Mouse (Mus musculus): ENCODE results near the gene Hist1h2ba.
A peak's percentile ranks its signal among the peaks of the same experiment; 100 is the strongest.

Gene Hist1h2ba

GRCm38 (mm10) chr13:23933421-23934210 is at the start of gene Hist1h2ba:
TSS of gene Hist1h2ba (minus strand) at chr13:23934156.
- DNase-seq (ENCODE audit: low read depth), result no peak

GRCm38 (mm10) chr13:23972271-23972670 is 38.3 kb upstream of the Hist1h2ba start:
- no peak for DNase-seq (ENCODE audit: low read depth)

DNA sequence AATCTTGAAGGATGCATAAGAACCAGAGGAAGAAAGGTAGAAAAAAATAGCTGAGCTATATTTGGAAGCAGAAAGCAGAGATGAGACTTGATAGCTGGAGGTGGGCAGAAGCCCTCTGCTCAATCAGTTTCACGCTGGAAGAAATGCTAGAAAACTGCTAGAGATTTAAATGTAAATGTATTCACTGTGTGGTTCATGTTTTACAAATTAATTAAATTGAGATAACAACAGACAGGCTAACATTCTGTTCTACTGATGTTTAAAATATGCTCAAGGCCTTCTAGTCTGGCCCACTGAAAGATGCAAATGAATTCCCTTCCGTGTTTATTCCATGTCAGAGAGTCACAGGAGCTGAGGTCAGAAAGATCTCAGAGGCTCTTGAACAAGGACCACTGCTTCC is 37.9 kb upstream of the Hist1h2ba start:
- no peak for DNase-seq (ENCODE audit: low read depth)

GRCm38 (mm10) chr13:23964909-23965308 is 31.0 kb upstream of the Hist1h2ba start:
- DNase-seq (ENCODE audit: low read depth), result no peak

- DNase-seq (ENCODE audit: low read depth), result no peak
Measured at GRCm38 (mm10) chr13:23959776-23960175, 25.8 kb upstream of the Hist1h2ba start.

GRCm38 (mm10) chr13:23950928-23951327 is 17.0 kb upstream of the Hist1h2ba start:
- peak; percentile 1 for DNase-seq (ENCODE audit: low read depth)

DNA sequence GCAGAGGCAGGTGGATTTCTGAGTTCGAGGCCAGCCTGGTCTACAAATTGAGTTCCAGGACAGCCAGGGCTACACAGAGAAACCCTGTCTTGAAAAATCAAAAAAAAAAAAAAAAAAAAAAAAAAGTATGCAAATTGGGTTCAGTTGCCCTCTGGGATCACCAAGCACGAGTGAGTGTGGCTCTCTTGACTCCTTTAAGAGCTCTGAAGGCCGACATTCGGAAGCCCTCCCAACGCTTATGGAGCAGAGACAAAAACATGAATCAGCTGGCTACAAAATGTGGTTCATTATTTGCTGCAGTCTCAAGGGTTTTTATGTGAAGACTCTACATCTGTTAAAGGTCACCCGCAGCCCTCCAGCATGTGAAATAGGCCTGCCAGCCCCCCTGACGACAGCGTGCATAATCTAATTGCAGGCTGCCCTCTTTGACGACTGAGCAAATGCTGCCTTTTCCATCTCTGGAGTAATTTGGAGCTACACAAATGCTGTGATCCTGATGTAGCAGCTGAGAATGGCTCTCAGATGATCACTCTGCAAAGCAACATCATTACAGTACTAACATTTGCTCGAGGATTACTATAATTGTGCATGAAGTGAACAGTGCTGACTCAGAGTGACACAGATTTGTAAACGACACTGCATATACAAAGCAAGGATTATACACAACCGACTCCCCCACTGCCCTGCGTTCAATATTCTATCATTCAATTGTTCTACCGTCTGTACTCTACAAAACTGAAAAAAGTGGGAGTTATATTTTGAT is 15.7 kb upstream of the Hist1h2ba start:
- no peak for DNase-seq (ENCODE audit: low read depth)

DNA sequence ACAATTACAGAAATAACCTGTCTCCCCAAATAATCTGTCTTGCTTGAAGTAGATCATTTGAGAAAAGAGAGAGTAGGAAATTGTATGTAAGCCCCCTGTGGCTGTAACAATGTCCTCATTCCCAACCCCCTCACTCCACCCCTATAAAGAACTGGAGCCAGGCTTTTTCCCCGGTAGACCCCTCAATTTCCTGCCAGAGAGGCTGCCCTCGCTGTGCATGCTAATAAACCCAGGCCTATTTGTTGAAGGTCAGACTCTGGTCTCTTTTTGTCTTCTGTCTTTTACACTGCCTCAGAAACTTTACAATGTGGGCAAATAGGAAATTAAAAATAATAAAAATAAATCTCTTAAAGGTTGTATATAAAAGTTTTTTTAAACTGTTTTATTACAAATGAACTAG is 12.3 kb upstream of the Hist1h2ba start:
- DNase-seq (ENCODE audit: low read depth), result no peak

DNA sequence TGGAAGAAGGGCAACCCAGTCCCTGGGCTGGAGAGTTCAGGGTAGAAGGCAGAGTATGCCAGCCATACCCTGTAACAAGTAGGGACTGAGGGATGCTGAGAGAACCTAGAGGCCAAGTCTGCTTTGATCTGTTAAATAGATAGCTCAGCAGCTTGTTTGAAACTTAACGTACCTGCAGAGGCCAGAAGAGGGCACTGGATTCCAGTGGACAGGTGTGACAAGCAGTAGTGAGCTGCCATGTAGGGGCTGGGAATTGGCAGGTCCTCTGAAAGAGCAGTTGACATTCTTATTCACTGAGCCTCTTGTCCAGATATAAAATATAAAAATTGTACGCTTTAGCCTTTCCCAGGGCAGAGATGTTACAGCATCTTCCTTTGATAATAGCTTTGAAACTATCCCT is 8.9 kb upstream of the Hist1h2ba start:
- DNase-seq (ENCODE audit: low read depth), result no peak

DNA sequence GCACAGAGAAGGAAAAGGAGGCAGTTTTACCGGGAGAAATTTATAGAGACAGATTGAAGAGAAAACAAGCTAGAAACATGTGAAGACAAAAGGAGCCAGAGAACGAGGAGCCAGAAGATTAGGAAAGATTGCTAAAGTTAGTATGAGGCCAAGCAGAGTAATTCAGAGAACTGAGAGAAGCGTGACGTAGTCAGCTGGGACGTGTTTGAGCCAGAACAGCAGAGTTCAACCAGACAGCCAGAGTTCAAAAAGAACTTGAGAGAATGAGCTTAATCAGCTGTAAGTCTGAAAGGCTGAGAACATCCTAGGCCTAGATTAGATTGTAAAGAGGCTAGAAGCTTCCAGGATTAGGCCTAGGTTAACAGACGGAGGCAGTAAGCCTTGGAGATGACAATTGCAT is 6.3 kb upstream of the Hist1h2ba start:
- no peak for DNase-seq (ENCODE audit: low read depth)

GRCm38 (mm10) chr13:23938699-23939098 is 4.7 kb upstream of the Hist1h2ba start:
- no peak for DNase-seq (ENCODE audit: low read depth)

- DNase-seq (ENCODE audit: low read depth), result no peak
Measured at GRCm38 (mm10) chr13:23934211-23934520, 210 bp upstream of the Hist1h2ba start, which contains the start of gene Hist1h2aa. TSS of gene Hist1h2aa (plus strand) at chr13:23934462.

- DNase-seq (ENCODE audit: low read depth), result no peak
Measured at GRCm38 (mm10) chr13:23930904-23931303, 3.1 kb downstream of the Hist1h2ba start.

- no peak for DNase-seq (ENCODE audit: low read depth)
Measured at GRCm38 (mm10) chr13:23930461-23930860, 3.5 kb downstream of the Hist1h2ba start.

GRCm38 (mm10) chr13:23928637-23929036 is 5.3 kb downstream of the Hist1h2ba start:
- DNase-seq (ENCODE audit: low read depth), result no peak

DNA sequence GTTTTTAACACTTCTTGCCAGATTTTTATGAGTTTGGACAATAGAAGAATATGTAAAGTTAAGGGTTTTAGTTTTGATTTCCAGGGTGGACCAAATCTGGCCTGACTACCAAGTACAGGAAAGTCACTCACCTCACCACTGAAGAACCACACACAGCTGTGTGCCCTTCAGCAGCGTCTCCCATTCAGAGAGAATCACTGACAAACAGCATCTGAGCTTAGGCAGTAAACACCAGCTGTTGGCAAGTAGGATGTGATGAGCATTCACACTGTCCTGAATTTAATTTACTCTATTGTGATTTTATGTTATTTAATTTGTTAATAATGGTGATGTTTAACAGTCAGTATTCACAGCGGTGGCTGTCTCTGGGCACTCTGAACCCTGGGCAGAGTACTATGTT is 8.2 kb downstream of the Hist1h2ba start:
- DNase-seq (ENCODE audit: low read depth), result no peak

- no peak for DNase-seq (ENCODE audit: low read depth)
Measured at GRCm38 (mm10) chr13:23917674-23918073, 16.3 kb downstream of the Hist1h2ba start.

DNA sequence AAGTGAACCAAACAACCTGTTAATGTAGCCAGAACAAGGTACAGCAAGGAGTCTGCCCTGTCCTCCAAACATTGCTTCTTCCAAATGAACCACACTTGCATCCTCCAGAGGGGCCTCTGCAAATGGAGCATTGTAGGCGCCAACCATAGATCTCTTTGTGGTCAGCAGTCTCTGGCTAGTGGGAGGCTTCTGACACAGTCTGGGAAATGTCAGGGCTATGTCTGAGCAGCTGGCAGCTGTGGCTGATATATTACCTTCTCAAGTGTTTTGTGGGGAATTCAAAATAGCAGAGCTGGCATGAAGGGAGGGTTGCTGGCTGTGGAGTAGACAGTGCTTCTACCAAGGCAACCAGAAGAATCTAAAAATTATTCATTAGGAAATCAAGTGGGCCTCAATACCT is 17.8 kb downstream of the Hist1h2ba start:
- no peak for DNase-seq (ENCODE audit: low read depth)

- DNase-seq (ENCODE audit: low read depth), result no peak
Measured at GRCm38 (mm10) chr13:23914376-23915167, 19.4 kb downstream of the Hist1h2ba start, which contains the start of gene Slc17a4. TSS of gene Slc17a4 (minus strand) at chr13:23915009.

DNA sequence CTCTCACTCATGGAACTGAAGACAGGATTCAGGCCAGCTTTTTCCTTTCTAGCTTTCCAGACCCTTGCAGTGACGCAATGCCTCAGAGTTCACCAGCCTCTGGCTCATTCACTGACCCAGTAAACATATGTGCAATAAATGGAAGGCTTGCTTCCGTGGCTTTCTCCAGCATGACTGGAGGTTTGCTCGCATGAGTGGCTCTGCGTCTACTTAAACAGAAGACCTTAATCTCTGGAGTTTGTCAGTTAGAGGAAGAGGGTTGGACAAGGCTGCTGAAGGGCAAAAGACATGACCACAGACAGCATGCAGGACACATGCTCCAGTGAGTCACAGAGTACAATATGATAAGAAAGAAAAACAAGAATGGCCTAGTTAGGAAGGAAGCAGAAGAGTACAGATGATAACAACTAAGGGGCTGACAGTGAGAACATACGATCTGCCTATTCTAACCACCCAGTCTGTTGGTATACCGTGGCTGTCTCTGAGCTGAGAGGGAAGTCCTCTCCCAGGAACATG is 20.1 kb downstream of the Hist1h2ba start:
- DNase-seq (ENCODE audit: low read depth), result peak; percentile 19

GRCm38 (mm10) chr13:23911335-23911734 is 22.6 kb downstream of the Hist1h2ba start:
- no peak for DNase-seq (ENCODE audit: low read depth)

GRCm38 (mm10) chr13:23910121-23910520 is 23.8 kb downstream of the Hist1h2ba start:
- no peak for DNase-seq (ENCODE audit: low read depth)
